Mouse (Mus musculus) stomach, postnatal 0 days (tissue): Measurements from ENCODE around the gene 1700014D04Rik.
"Not testable (repeated sequence)": the region's sequence is repeated elsewhere in the genome, so short reads cannot be mapped to it uniquely, and the experiment has no call there.

ENCODE experiments used
- CTCF ChIP-seq: IDR thresholded peaks from 2 replicates; pipeline ENCODE4 v1.5.1; 2016; ENCODE audit warnings: antibody characterized with exemption, low read depth, mild to moderate bottlenecking, moderate library complexity
- EP300 ChIP-seq: optimal IDR thresholded peaks from 2 replicates; pipeline ENCODE3; 2016; ENCODE audit warnings: antibody characterized with exemption

GRCm38 (mm10) chr13:59718857-59719440, 27.6 kb downstream of the 1700014D04Rik start:
- TF ChIP-seq EP300, CTCF: not testable (repeated sequence)
